Mouse (Mus musculus) heart, embryonic 15.5 days (tissue): ENCODE measurements at regions not wholly inside any gene's neighbourhood (a gene's known extent, or its start where the extent isn't known, plus 50 kb on each side); places are given as distances from the start of the nearest gene placed in this dataset.

Experiments used
- ATAC-seq: fragments of 200-750 bp; cut with Nextera tagmentation; replicated peaks from 2 replicates; pipeline ENCODE4 v1.8.0; 2017; ENCODE audit warnings: low read depth, moderate TSS enrichment; ENCODE audit not compliant: insufficient number of reproducible peaks, insufficient read depth, low FRiP score
- H3K27ac ChIP-seq: fragments of 300-500 bp; sonication (generic); 2 replicates; pipeline ENCODE4 v1.5.1; 2015; ENCODE audit warnings: mild to moderate bottlenecking, inconsistent platforms
- H3K27me3 ChIP-seq: fragments of 300-500 bp; sonication (generic); 2 replicates; pipeline ENCODE4 v1.6.1; 2015; ENCODE audit warnings: inconsistent platforms
- H3K36me3 ChIP-seq: fragments of 300-500 bp; sonication (generic); 2 replicates; pipeline ENCODE4 v1.6.1; 2015; ENCODE audit warnings: mild to moderate bottlenecking, inconsistent platforms
- H3K4me1 ChIP-seq: fragments of 300-500 bp; sonication (generic); replicated peaks from 2 replicates; pipeline ENCODE4 v1.6.1; 2015; ENCODE audit warnings: inconsistent platforms
- H3K4me2 ChIP-seq: fragments of 300-500 bp; sonication (generic); 2 replicates; pipeline ENCODE4 v1.6.1; 2015; ENCODE audit warnings: inconsistent platforms, mild to moderate bottlenecking, moderate library complexity
- H3K4me3 ChIP-seq: fragments of 300-500 bp; sonication (generic); 2 replicates; pipeline ENCODE4 v1.5.1; 2015; ENCODE audit warnings: mild to moderate bottlenecking, inconsistent platforms
- H3K9ac ChIP-seq: fragments of 300-500 bp; sonication (generic); 2 replicates; pipeline ENCODE4 v1.6.1; 2015; ENCODE audit warnings: mild to moderate bottlenecking, inconsistent platforms
- H3K9me3 ChIP-seq: fragments of 300-500 bp; sonication (generic); replicated peaks from 2 replicates; pipeline ENCODE4 v1.6.1; 2016; ENCODE audit warnings: inconsistent platforms
- WGBS: fragments of 180-500 bp; shearing (Covaris S2); methylation state at CpG from one replicate; pipeline ENCODE4 v1.1.7; 2015; ENCODE audit warnings: mixed read lengths; 5-methylcytosine and 5-hydroxymethylcytosine counted together

GRCm38 (mm10) chr3:143678186-143678585, 526.8 kb downstream of the Lmo4 start:
- 91% methylated on average over 3 of the region's 3 CpGs for WGBS
- no peak overlapping the region for H3K4me2 ChIP-seq
- ATAC-seq = no peak
- no peaks in the 10 kb centered on the region for H3K36me3 ChIP-seq
- H3K4me3 ChIP-seq = no peak overlapping the region
- H3K4me1 ChIP-seq = no peaks in the 10 kb centered on the region
- no peaks in the 10 kb centered on the region for H3K27me3 ChIP-seq
- no peak overlapping the region for H3K9ac ChIP-seq
- no peaks in the 10 kb centered on the region for H3K9me3 ChIP-seq
- no peak overlapping the region for H3K27ac ChIP-seq

GRCm38 (mm10) chr3:143674855-143675254, 530.2 kb downstream of the Lmo4 start:
- Histone ChIP-seq H3K9ac (no peak overlapping the region), H3K27me3 (no peaks in the 10 kb centered on the region), H3K4me3 (no peak overlapping the region), H3K36me3 (no peaks in the 10 kb centered on the region), H3K27ac (no peak overlapping the region), H3K9me3 (no peaks in the 10 kb centered on the region), H3K4me1 (no peaks in the 10 kb centered on the region), H3K4me2 (no peak overlapping the region)
- 78% methylated on average over 3 of the region's 3 CpGs for WGBS
- no peak for ATAC-seq

- Histone ChIP-seq H3K9ac (no peak overlapping the region), H3K4me1 (no peaks in the 10 kb centered on the region), H3K4me2 (no peak overlapping the region), H3K9me3 (no peaks in the 10 kb centered on the region), H3K36me3 (no peaks in the 10 kb centered on the region), H3K27me3 (no peaks in the 10 kb centered on the region), H3K27ac (no peak overlapping the region), H3K4me3 (no peak overlapping the region)
- WGBS = 79% methylated on average over 7 of the region's 7 CpGs
- no peak for ATAC-seq
These were observed 530.6 kb downstream of the Lmo4 start for GRCm38 (mm10) chr3:143674446-143674845.

GRCm38 (mm10) chr3:143662041-143662685, 542.9 kb downstream of the Lmo4 start:
- no peak overlapping the region for H3K9ac ChIP-seq
- H3K4me2 ChIP-seq = no peak overlapping the region
- 77% methylated on average over 5 of the region's 5 CpGs for WGBS
- H3K27ac ChIP-seq = no peak overlapping the region
- no peak for ATAC-seq
- H3K36me3 ChIP-seq = no peaks in the 10 kb centered on the region
- no peaks in the 10 kb centered on the region for H3K27me3 ChIP-seq
- H3K4me3 ChIP-seq = no peak overlapping the region
- no peaks in the 10 kb centered on the region for H3K4me1 ChIP-seq
- no peaks in the 10 kb centered on the region for H3K9me3 ChIP-seq

- Histone ChIP-seq H3K9me3 (no peaks in the 10 kb centered on the region), H3K27ac (no peak overlapping the region), H3K9ac (no peak overlapping the region), H3K4me2 (no peak overlapping the region), H3K4me3 (no peak overlapping the region), H3K27me3 (no peaks in the 10 kb centered on the region), H3K4me1 (no peaks in the 10 kb centered on the region), H3K36me3 (no peaks in the 10 kb centered on the region)
- 66% methylated on average over 8 of the region's 8 CpGs for WGBS
- no peak for ATAC-seq
These were observed 545.5 kb downstream of the Lmo4 start for GRCm38 (mm10) chr3:143659421-143659978.

- 79% methylated on average over 2 of the region's 2 CpGs for WGBS
These were observed 557.8 kb downstream of the Lmo4 start for GRCm38 (mm10) chr3:143647237-143647636.

GRCm38 (mm10) chr3:143646836-143647235, 558.2 kb downstream of the Lmo4 start:
- H3K27ac ChIP-seq = no peak overlapping the region
- H3K4me3 ChIP-seq = no peak overlapping the region
- H3K36me3 ChIP-seq = no peaks in the 10 kb centered on the region
- no peak overlapping the region for H3K4me2 ChIP-seq
- WGBS = 49% methylated on average over 7 of the region's 7 CpGs
- H3K4me1 ChIP-seq = no peaks in the 10 kb centered on the region
- no peaks in the 10 kb centered on the region for H3K9me3 ChIP-seq
- H3K9ac ChIP-seq = no peak overlapping the region
- ATAC-seq = no peak
- H3K27me3 ChIP-seq = no peaks in the 10 kb centered on the region

More at GRCm38 (mm10) chr3:143647237-143647636, 557.8 kb downstream of the Lmo4 start:
- H3K4me3 ChIP-seq = no peak overlapping the region
- H3K36me3 ChIP-seq = no peaks in the 10 kb centered on the region
- no peaks in the 10 kb centered on the region for H3K4me1 ChIP-seq
- no peaks in the 10 kb centered on the region for H3K27me3 ChIP-seq
- no peak overlapping the region for H3K9ac ChIP-seq
- no peak overlapping the region for H3K27ac ChIP-seq
- no peak for ATAC-seq
- H3K4me2 ChIP-seq = no peak overlapping the region
- H3K9me3 ChIP-seq = no peaks in the 10 kb centered on the region

GRCm38 (mm10) chr3:143633036-143633435, 572.0 kb downstream of the Lmo4 start:
- no peak overlapping the region for H3K9ac ChIP-seq
- 58% methylated on average over 2 of the region's 2 CpGs for WGBS
- no peak for ATAC-seq
- 0 out of 2 replicates have a peak, but pooled peaks cover 2% of the 10 kb centered on the region for H3K4me1 ChIP-seq
- H3K36me3 ChIP-seq = no peaks in the 10 kb centered on the region
- H3K4me3 ChIP-seq = no peak overlapping the region
- H3K4me2 ChIP-seq = no peak overlapping the region
- H3K27ac ChIP-seq = no peak overlapping the region
- no peaks in the 10 kb centered on the region for H3K9me3 ChIP-seq
- no peaks in the 10 kb centered on the region for H3K27me3 ChIP-seq

- Histone ChIP-seq H3K4me2 (peak overlapping the region; percentile 11; the same call in 1 of the 2 replicates), H3K9ac (no peak overlapping the region), H3K4me1 (0 out of 2 replicates have a peak, but pooled peaks cover 2% of the 10 kb centered on the region), H3K27me3 (no peaks in the 10 kb centered on the region), H3K4me3 (no peak overlapping the region), H3K9me3 (no peaks in the 10 kb centered on the region), H3K27ac (no peak overlapping the region), H3K36me3 (no peaks in the 10 kb centered on the region)
- WGBS = 38% methylated on average over 10 of the region's 10 CpGs
- no peak for ATAC-seq
These were observed 573.8 kb downstream of the Lmo4 start for GRCm38 (mm10) chr3:143631183-143631582.

GRCm38 (mm10) chr3:143624906-143625305, 580.1 kb downstream of the Lmo4 start:
- 70% methylated on average over 3 of the region's 3 CpGs for WGBS
- Histone ChIP-seq H3K9me3 (no peaks in the 10 kb centered on the region), H3K27me3 (no peaks in the 10 kb centered on the region), H3K4me1 (no peaks in the 10 kb centered on the region), H3K4me2 (no peak overlapping the region), H3K36me3 (no peaks in the 10 kb centered on the region), H3K9ac (no peak overlapping the region), H3K27ac (no peak overlapping the region), H3K4me3 (no peak overlapping the region)
- no peak for ATAC-seq

- Histone ChIP-seq H3K4me3 (no peak overlapping the region), H3K4me1 (no peaks in the 10 kb centered on the region), H3K27me3 (no peaks in the 10 kb centered on the region), H3K4me2 (no peak overlapping the region), H3K9ac (no peak overlapping the region), H3K9me3 (no peaks in the 10 kb centered on the region), H3K27ac (no peak overlapping the region), H3K36me3 (no peaks in the 10 kb centered on the region)
- no peak for ATAC-seq
- 75% methylated on average over 3 of the region's 3 CpGs for WGBS
These were observed 582.7 kb downstream of the Lmo4 start for GRCm38 (mm10) chr3:143622275-143622674.

- no peak for ATAC-seq
- Histone ChIP-seq H3K9me3 (no peaks in the 10 kb centered on the region), H3K4me1 (no peaks in the 10 kb centered on the region), H3K27ac (no peak overlapping the region), H3K4me2 (no peak overlapping the region), H3K27me3 (no peaks in the 10 kb centered on the region), H3K4me3 (no peak overlapping the region), H3K9ac (no peak overlapping the region), H3K36me3 (no peaks in the 10 kb centered on the region)
- WGBS = 73% methylated on average over 1 of the region's 1 CpGs
These were observed 585.9 kb downstream of the Lmo4 start for GRCm38 (mm10) chr3:143619125-143619524.
